ENCODE assay signal across 7 mouse cellular contexts in the genomic region with DNA sequence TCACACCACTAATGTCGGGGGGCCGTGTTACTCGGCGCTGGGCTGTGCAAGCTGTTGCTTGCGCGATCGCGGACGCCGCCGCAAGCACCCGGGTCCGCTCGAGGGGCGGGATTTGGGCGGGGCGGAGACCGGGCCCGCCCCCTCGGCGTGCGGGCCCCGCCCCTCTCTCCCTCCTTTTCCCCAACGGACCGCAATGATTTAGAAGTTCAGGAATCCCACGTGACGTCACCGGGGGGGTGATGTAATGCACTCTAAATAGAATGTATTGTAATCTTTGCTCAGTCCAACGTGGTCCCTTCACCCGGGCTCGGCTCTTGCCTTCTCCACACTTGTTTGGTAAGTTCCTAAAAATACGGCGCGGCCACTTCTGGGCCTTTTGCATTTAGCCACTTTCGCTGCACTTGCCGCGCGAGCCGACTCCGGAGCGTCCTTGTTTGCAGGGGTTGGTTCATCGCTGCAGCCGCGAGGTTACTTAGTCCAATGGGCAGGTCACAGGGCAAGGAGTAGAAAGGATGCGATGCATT. TPM values are rescaled to one million over a fixed set of nuclear protein-coding genes. Genes with fewer than 3 reads are reported as not detected.
DNase-seq lines count a peak whose midpoint lies in the region; ATAC-seq and TF ChIP-seq lines count a peak whose summit lies in the region.

A gene (plus strand): TSS at position 233 of the 524 bp plus-strand sequence.

- H3K27me3 ChIP-seq in heart, embryonic 13.5 days (replicated peaks) = peaks cover 36% of the 10 kb centered on the region
- peaks cover 36% of the 10 kb centered on the region for H3K27me3 ChIP-seq in kidney, postnatal 0 days (ENCODE audit: insufficient read depth, low read length)
- H3K27me3 ChIP-seq in liver, embryonic 11.5 days (replicated peaks; ENCODE audit: control insufficient read depth, insufficient read depth, low read length) = peaks cover 78% of the 10 kb centered on the region
- peaks cover 37% of the 10 kb centered on the region for H3K27me3 ChIP-seq in stomach, embryonic 14.5 days (ENCODE audit: control insufficient read depth, insufficient read depth, low read length)

- peak within 1 kb of the TSS; percentile 93 for H3K9ac ChIP-seq in heart, embryonic 13.5 days
- H3K9ac ChIP-seq in kidney, postnatal 0 days (ENCODE audit: low read depth, low read length) = peak within 1 kb of the TSS; percentile 53
- H3K9ac ChIP-seq in liver, embryonic 11.5 days (ENCODE audit: low read depth, low read length) = no peak within 1 kb of the TSS
- peak within 1 kb of the TSS; percentile 38; the same call in 1 of the 2 replicates for H3K9ac ChIP-seq in stomach, embryonic 14.5 days (replicated peaks; ENCODE audit: low read depth, low read length)

- DNase-seq in brain, embryonic 18.5 days (ENCODE audit: low read depth, low spot score) = peak; percentile 54
- peak; percentile 49 for DNase-seq in fibroblast of lung, adult 2 months (ENCODE audit: low read depth)
- peak; percentile 85 for DNase-seq in kidney, postnatal 0 days (ENCODE audit: low spot score)
- peak; percentile 77 for DNase-seq in liver, embryonic 11.5 days (ENCODE audit: low spot score)

- no peak for TF ChIP-seq CTCF in kidney, postnatal 0 days (IDR thresholded peaks at IDR 0.05; ENCODE audit: low read depth)

- H3K36me3 ChIP-seq in heart, embryonic 13.5 days = no peaks in the 10 kb centered on the region
- H3K36me3 ChIP-seq in kidney, postnatal 0 days (ENCODE audit: insufficient read depth, low read length) = no peaks in the 10 kb centered on the region
- no peaks in the 10 kb centered on the region for H3K36me3 ChIP-seq in liver, embryonic 11.5 days (ENCODE audit: control insufficient read depth, insufficient read depth, low read length)
- H3K36me3 ChIP-seq in stomach, embryonic 14.5 days (ENCODE audit: control insufficient read depth, insufficient read depth, low read length) = no peaks in the 10 kb centered on the region

- peak; percentile 76; the same call in 1 of the 2 replicates for ATAC-seq in heart, embryonic 13.5 days (ENCODE audit: extremely low read depth, insufficient number of reproducible peaks, low FRiP score, low TSS enrichment)
- peak; percentile 80 for ATAC-seq in kidney, postnatal 0 days (replicated peaks; ENCODE audit: low FRiP score, low read depth)
- ATAC-seq in liver, embryonic 11.5 days (replicated peaks; ENCODE audit: low FRiP score) = peak; percentile 58
- ATAC-seq in monocyte, adult 5-6 weeks (replicated peaks; ENCODE audit: insufficient number of reproducible peaks, low FRiP score, low TSS enrichment, poor library complexity, severe bottlenecking) = peak; percentile 10; the same call in 1 of the 2 replicates
- peak; percentile 86 for ATAC-seq in stomach, embryonic 14.5 days (ENCODE audit: insufficient number of reproducible peaks, insufficient read depth, low FRiP score, low read depth)

- peaks cover 41% of the 10 kb centered on the region for H3K4me1 ChIP-seq in heart, embryonic 13.5 days
- H3K4me1 ChIP-seq in kidney, postnatal 0 days (replicated peaks; ENCODE audit: insufficient read depth, low read length) = peaks cover 6% of the 10 kb centered on the region
- H3K4me1 ChIP-seq in liver, embryonic 11.5 days (replicated peaks; ENCODE audit: control insufficient read depth, insufficient read depth, low read length) = 0 out of 2 replicates have a peak, but pooled peaks cover 6% of the 10 kb centered on the region
- peaks cover 18% of the 10 kb centered on the region; the same call in 1 of the 2 replicates for H3K4me1 ChIP-seq in stomach, embryonic 14.5 days (ENCODE audit: control insufficient read depth, insufficient read depth, low read length)

- H3K4me3 ChIP-seq in heart, embryonic 13.5 days = peak within 1 kb of the TSS; percentile 83
- peak within 1 kb of the TSS; percentile 53 for H3K4me3 ChIP-seq in kidney, postnatal 0 days (replicated peaks; ENCODE audit: low read depth, low read length)
- peak within 1 kb of the TSS; percentile 44 for H3K4me3 ChIP-seq in liver, embryonic 11.5 days (ENCODE audit: low read depth, low read length)
- peak within 1 kb of the TSS; percentile 50 for H3K4me3 ChIP-seq in stomach, embryonic 14.5 days (ENCODE audit: low read depth, low read length)

- H3K4me2 ChIP-seq in heart, embryonic 13.5 days = peak within 1 kb of the TSS; percentile 90
- peak within 1 kb of the TSS; percentile 89 for H3K4me2 ChIP-seq in kidney, postnatal 0 days (ENCODE audit: low read length)
- H3K4me2 ChIP-seq in liver, embryonic 11.5 days = peak within 1 kb of the TSS; percentile 95
- peak within 1 kb of the TSS; percentile 100 for H3K4me2 ChIP-seq in stomach, embryonic 14.5 days (replicated peaks; ENCODE audit: low read depth, low read length)

- WGBS in heart, embryonic 13.5 days = 0% methylated on average over 45 of the region's 45 CpGs
- WGBS in kidney, postnatal 0 days = under 1% methylated on average over 45 of the region's 45 CpGs
- WGBS in liver, embryonic 11.5 days = under 1% methylated on average over 43 of the region's 45 CpGs
- under 1% methylated on average over 45 of the region's 45 CpGs for WGBS in stomach, embryonic 14.5 days

- H3K27ac ChIP-seq in heart, embryonic 13.5 days (replicated peaks) = peak within 1 kb of the TSS; percentile 92
- no peak within 1 kb of the TSS for H3K27ac ChIP-seq in kidney, postnatal 0 days
- H3K27ac ChIP-seq in liver, embryonic 11.5 days (ENCODE audit: low read depth, low read length) = no peak within 1 kb of the TSS
- H3K27ac ChIP-seq in stomach, embryonic 14.5 days (ENCODE audit: low read length) = no peak within 1 kb of the TSS

- H3K9me3 ChIP-seq in heart, embryonic 13.5 days = no peaks in the 10 kb centered on the region
- no peaks in the 10 kb centered on the region for H3K9me3 ChIP-seq in kidney, postnatal 0 days (replicated peaks; ENCODE audit: low read length)
- H3K9me3 ChIP-seq in liver, embryonic 11.5 days (ENCODE audit: control insufficient read depth, low read length) = no peaks in the 10 kb centered on the region
- no peaks in the 10 kb centered on the region for H3K9me3 ChIP-seq in stomach, embryonic 14.5 days (ENCODE audit: control insufficient read depth, low read depth, low read length)

RNA-seq across cellular contexts. Expression of the gene that starts here (rescaled TPM):
- 31.1 and 33.0 TPM in 2 replicates for polyA plus RNA-seq in heart, embryonic 13.5 days (2015; fragmentation: Nextera tagmentation; extraction: Ambion mirVana)
- 1.6 and 2.1 TPM in 2 replicates for polyA plus RNA-seq in kidney, postnatal 0 days (2015; fragmentation: Nextera tagmentation; extraction: Ambion mirVana)
- polyA plus RNA-seq in liver, embryonic 11.5 days (2014; fragmentation: Nextera tagmentation; extraction: Ambion mirVana) = 1.9 and 2.3 TPM in 2 replicates
- total RNA-seq in monocyte, adult 5-6 weeks (2017) = 0.19 to 0.75 TPM in 2 of 3 replicates, not detected in the other
- 10.2 and 12.2 TPM in 2 replicates for polyA plus RNA-seq in stomach, embryonic 14.5 days (2014; fragmentation: Nextera tagmentation; extraction: Ambion mirVana)

Comparison
In these comparisons a context has a peak if more than half of its experiments do, and no peak if none do; other contexts are left out.
1. Peak in ATAC-seq in monocyte, adult 5-6 weeks; RNA of the gene not detected or under 1 TPM.
2. ATAC-seq: peak in every context shown above with its lines; median percentile 86 in stomach, embryonic 14.5 days; 80 in kidney, postnatal 0 days; 76 in heart, embryonic 13.5 days; 58 in liver, embryonic 11.5 days; 10 in monocyte, adult 5-6 weeks.